Mouse (Mus musculus): ENCODE results near the gene Zfp804b. TPM values are rescaled to one million over a fixed set of nuclear protein-coding genes. Genes with fewer than 3 reads are reported as not detected.

Gene Zfp804b
- polyA plus RNA-seq, 1 experiment, result not detected

DNA sequence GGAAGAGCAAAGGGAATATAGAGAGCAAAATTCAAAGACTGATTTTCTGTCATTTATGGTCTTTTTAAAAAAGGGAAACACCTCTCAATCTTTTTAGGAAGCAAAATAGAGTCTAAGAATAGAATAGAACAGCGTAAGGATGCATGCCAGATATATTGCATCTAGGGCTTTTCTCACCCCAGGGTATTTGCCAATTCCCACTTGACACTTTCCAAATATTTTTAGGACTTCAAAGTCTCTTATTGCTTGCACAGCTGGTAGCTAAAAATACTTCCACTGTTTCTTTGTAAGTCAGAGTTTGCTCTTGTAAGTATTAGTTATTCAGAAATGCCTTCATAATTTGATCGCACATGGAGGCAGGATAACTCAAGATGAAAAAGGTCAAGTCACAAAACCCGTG lies 204.9 kb downstream of the Zfp804b start:
- TF ChIP-seq POLR2A (IDR thresholded peaks at IDR 0.05; ENCODE audit: borderline replicate concordance, extremely low read depth, low read depth, low read length), result no peak
- TF ChIP-seq CTCF (IDR thresholded peaks at IDR 0.05; ENCODE audit: insufficient read depth, low read length), result no peak

DNA sequence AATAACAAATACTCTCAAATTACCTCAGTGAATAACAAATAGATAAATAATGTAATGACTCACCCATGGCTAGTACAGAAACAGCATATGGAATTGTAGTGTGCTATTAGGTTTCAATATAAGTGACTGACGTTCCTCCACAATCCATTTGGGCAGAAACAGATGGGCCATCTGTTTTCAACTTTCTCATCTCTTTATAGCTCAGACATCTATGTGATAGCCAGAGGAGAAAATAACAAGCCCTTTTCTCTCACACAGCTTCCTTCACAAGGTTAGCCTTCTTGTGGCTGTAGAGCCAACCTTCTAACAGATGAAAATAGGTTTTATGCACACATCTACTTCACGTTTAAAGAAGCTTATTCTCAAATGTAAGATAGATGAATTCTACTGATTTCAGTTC lies 242.2 kb downstream of the Zfp804b start:
- WGBS, result 62% methylated on average over 2 of the region's 2 CpGs
- Histone ChIP-seq H3K4me3 (replicated peaks; ENCODE audit: extremely low read depth, low read depth, low read length) (no peak overlapping the region), H3K4me1 (ENCODE audit: control insufficient read depth, insufficient read depth, low read length) (no peaks in the 10 kb centered on the region)
- DNase-seq, result no peak
- TF ChIP-seq CTCF (IDR thresholded peaks at IDR 0.05; ENCODE audit: insufficient read depth, low read length), result no peak
- TF ChIP-seq POLR2A (IDR thresholded peaks at IDR 0.05; ENCODE audit: borderline replicate concordance, extremely low read depth, low read depth, low read length), result no peak

More for the DNA sequence above, 204.9 kb downstream of the Zfp804b start:
- WGBS, result 45% methylated on average over 3 of the region's 3 CpGs
- DNase-seq, result no peak
- Histone ChIP-seq H3K4me3 (replicated peaks; ENCODE audit: extremely low read depth, low read depth, low read length) (no peak overlapping the region), H3K4me1 (ENCODE audit: control insufficient read depth, insufficient read depth, low read length) (no peaks in the 10 kb centered on the region)

DNA sequence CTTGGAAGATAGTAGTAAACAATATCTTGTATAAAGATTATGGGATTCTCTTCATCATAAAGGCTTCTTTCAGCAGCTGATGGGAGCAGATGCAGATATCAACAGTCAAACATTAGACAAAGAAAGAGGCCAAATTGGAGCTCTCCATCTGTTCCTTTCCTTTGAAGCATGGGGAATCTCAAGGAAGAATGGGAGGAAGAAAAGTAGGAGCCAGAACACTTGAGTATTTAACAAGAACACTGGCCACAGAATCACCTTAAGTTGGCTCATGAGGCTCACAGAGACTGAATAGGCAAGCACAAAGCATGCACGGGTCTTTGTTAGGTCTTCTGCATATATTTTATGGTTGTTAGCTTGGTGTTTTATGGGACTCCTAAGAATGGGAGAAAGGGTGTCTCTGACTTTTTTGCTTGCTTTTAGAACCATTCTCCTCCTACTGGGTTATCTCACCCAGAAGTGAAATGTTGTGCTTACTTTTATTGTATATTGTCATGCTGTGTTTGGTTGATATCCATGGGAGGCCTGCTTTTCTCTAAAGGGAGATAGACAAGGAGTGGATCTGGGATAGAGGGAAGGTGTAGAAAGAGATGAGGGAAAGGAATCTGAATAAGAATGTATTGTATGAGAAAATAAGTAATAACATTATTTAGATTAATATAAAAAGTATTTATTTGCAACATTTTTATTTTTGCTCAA lies 270.5 kb downstream of the Zfp804b start:
- no peak for DNase-seq
- 82% methylated on average over 1 of the region's 1 CpGs for WGBS
- TF ChIP-seq POLR2A (IDR thresholded peaks at IDR 0.05; ENCODE audit: borderline replicate concordance, extremely low read depth, low read depth, low read length) (no peak), CTCF (IDR thresholded peaks at IDR 0.05; ENCODE audit: insufficient read depth, low read length) (no peak)
- H3K4me3 ChIP-seq (replicated peaks; ENCODE audit: extremely low read depth, low read depth, low read length), result no peak overlapping the region
- H3K4me1 ChIP-seq (ENCODE audit: control insufficient read depth, insufficient read depth, low read length), result no peaks in the 10 kb centered on the region

DNA sequence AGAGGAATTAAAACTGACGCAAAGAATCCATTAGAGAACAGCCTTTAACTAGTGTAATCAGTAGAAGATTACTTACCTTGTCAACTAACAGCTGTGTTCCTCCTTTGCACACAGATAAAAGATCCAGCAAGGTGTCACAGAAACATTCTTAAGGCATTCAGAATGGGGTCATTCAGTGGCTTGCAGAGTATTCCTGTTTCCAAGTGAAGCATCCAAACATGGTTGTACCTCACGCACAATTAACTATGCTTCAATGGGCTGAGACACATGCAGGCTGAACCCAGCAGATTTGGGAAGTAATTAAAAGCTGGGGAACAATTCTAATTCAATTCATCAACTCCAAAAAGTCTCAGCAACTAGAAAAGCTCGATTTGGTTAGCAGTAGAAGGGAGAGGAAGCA lies 337.1 kb downstream of the Zfp804b start:
- 27% methylated on average over 3 of the region's 3 CpGs for WGBS
- DNase-seq, result no peak
- Histone ChIP-seq H3K4me1 (ENCODE audit: control insufficient read depth, insufficient read depth, low read length) (no peaks in the 10 kb centered on the region), H3K4me3 (replicated peaks; ENCODE audit: extremely low read depth, low read depth, low read length) (no peak overlapping the region)
- TF ChIP-seq POLR2A (IDR thresholded peaks at IDR 0.05; ENCODE audit: borderline replicate concordance, extremely low read depth, low read depth, low read length) (no peak), CTCF (IDR thresholded peaks at IDR 0.05; ENCODE audit: insufficient read depth, low read length) (no peak)

DNA sequence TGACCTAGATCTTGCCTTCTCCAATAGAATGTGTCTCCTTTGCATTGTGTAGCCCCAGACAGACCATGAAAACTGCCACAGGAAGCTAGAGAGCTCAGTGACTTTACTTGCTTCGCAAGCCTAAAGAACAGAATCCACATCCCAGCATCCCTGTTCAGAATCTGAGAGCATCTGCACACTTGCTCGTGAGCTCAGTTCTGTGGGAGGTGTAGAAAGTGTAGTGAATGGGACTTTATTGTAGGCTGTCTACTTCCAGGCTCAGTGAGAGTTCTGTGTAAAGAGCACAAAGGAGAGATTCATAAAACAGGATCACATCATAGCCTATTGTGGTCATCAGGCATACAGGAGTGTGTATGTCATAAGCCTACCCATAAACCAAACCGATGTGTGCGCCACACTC lies 360.6 kb downstream of the Zfp804b start:
- no peak for DNase-seq
- Histone ChIP-seq H3K4me3 (replicated peaks; ENCODE audit: extremely low read depth, low read depth, low read length) (no peak overlapping the region), H3K4me1 (ENCODE audit: control insufficient read depth, insufficient read depth, low read length) (no peaks in the 10 kb centered on the region)
- 86% methylated on average over 4 of the region's 4 CpGs for WGBS
- TF ChIP-seq CTCF (IDR thresholded peaks at IDR 0.05; ENCODE audit: insufficient read depth, low read length), result no peak
- no peak for TF ChIP-seq POLR2A (IDR thresholded peaks at IDR 0.05; ENCODE audit: borderline replicate concordance, extremely low read depth, low read depth, low read length)

DNA sequence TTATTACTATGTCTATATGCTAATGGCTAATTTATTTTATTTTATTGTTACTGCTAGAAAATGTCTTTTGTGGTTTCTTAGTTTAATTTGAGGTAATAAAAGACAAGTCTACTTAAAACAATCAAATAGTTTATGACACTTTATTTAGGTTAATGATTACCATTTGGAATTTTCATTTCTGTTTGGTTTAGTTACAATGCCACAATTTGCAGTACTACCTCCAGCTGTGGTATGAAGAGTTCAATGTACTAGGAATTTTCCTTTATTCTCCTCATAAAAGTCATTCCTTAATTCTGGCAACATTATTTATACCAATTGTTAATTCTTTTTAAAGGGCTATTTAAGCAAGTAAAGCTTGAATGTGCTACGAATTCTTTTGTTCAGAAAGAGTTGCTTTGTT lies 409.7 kb downstream of the Zfp804b start:
- no peaks in the 10 kb centered on the region for H3K4me1 ChIP-seq (ENCODE audit: control insufficient read depth, insufficient read depth, low read length)
- TF ChIP-seq CTCF (IDR thresholded peaks at IDR 0.05; ENCODE audit: insufficient read depth, low read length) (no peak), POLR2A (IDR thresholded peaks at IDR 0.05; ENCODE audit: borderline replicate concordance, extremely low read depth, low read depth, low read length) (no peak)
- no peak for DNase-seq
- H3K4me3 ChIP-seq (replicated peaks; ENCODE audit: extremely low read depth, low read depth, low read length), result no peak overlapping the region
- 56% methylated on average over 1 of the region's 1 CpGs for WGBS

DNA sequence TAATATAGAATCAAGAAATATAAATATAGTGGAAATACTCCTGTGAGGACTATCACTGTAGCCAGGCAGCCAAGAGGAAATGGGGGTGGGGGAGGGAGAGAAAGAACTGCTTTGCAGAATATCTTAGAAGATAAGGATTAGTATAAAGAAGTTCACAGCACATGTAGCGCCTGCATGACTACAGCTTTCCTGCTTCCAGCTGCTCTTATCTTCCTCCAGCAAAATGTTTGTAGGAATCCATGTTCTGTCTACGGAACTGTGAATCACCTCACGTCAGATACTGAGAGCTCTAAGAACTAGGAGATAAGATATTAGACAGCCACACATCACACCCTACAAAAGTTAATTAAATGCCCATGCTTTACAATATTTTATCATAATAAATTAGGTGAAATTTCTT lies 433.3 kb downstream of the Zfp804b start:
- no peak overlapping the region for H3K4me3 ChIP-seq (replicated peaks; ENCODE audit: extremely low read depth, low read depth, low read length)
- TF ChIP-seq POLR2A (IDR thresholded peaks at IDR 0.05; ENCODE audit: borderline replicate concordance, extremely low read depth, low read depth, low read length) (no peak), CTCF (IDR thresholded peaks at IDR 0.05; ENCODE audit: insufficient read depth, low read length) (no peak)
- WGBS, result 40% methylated on average over 3 of the region's 3 CpGs
- H3K4me1 ChIP-seq (ENCODE audit: control insufficient read depth, insufficient read depth, low read length), result no peaks in the 10 kb centered on the region
- no peak for DNase-seq

DNA sequence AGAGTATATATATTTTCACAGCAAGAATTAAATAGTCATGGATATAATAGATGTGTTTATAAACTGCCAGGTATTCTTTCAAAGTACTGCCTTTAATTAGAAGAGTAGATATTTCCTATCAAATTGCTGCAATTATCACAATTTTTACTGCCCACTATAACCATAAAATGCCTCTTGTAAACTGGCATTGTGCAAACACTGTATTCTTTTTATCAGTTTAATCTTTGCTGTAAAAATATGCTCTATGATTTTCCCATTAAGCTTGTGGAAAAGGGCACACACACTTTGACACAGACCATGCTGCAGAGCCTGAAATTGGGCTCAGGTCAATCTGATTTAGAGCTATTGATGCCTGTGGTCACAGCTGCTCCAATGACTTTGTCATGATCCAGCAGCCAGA lies 463.2 kb downstream of the Zfp804b start:
- TF ChIP-seq CTCF (IDR thresholded peaks at IDR 0.05; ENCODE audit: insufficient read depth, low read length) (no peak), POLR2A (IDR thresholded peaks at IDR 0.05; ENCODE audit: borderline replicate concordance, extremely low read depth, low read depth, low read length) (no peak)
- DNase-seq, result no peak
- Histone ChIP-seq H3K4me3 (replicated peaks; ENCODE audit: extremely low read depth, low read depth, low read length) (no peak overlapping the region), H3K4me1 (ENCODE audit: control insufficient read depth, insufficient read depth, low read length) (no peaks in the 10 kb centered on the region)

DNA sequence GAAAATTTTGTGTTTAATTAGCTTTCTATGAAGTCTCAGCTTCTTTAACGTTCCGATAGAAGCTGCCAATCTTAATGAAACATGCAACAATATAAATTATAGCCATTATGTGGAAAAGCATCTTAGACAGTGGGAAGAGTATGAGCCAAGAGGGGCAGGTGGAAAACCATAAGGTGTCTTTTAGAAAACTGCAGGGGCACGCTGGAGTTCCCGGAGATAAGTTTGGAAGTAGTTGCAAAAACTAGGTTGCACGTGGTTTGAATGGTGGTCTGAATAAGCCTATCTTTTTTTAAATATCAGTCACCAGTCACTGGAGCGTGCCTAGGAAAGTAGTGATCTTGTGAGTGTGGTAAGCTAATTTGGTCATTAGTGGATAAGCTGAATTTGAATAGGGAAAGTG lies 473.0 kb downstream of the Zfp804b start:
- WGBS, result 80% methylated on average over 6 of the region's 6 CpGs
- no peak for DNase-seq
- no peaks in the 10 kb centered on the region for H3K4me1 ChIP-seq (ENCODE audit: control insufficient read depth, insufficient read depth, low read length)
- no peak overlapping the region for H3K4me3 ChIP-seq (replicated peaks; ENCODE audit: extremely low read depth, low read depth, low read length)
- TF ChIP-seq CTCF (IDR thresholded peaks at IDR 0.05; ENCODE audit: insufficient read depth, low read length), result no peak
- no peak for TF ChIP-seq POLR2A (IDR thresholded peaks at IDR 0.05; ENCODE audit: borderline replicate concordance, extremely low read depth, low read depth, low read length)

DNA sequence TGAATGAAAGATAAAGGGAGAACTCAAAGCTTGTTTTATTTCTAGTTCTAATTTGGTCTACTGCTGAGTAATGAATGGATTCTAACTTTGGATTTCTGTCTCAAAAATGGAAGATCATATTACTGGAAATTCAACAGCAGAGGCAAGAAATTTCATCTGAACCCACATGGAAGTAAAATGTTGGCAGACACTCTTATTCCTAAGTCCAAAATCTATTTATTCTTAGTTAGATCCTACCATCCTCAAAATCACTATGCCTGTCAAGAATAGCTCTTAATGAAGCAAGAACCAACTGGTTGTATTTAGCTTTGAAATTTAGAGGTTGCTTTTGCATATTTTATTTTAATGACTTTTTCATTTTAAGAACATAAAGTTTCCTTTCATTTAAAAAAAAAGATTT lies 473.6 kb downstream of the Zfp804b start:
- Histone ChIP-seq H3K4me1 (ENCODE audit: control insufficient read depth, insufficient read depth, low read length) (no peaks in the 10 kb centered on the region), H3K4me3 (replicated peaks; ENCODE audit: extremely low read depth, low read depth, low read length) (no peak overlapping the region)
- no peak for TF ChIP-seq CTCF (IDR thresholded peaks at IDR 0.05; ENCODE audit: insufficient read depth, low read length)
- TF ChIP-seq POLR2A (IDR thresholded peaks at IDR 0.05; ENCODE audit: borderline replicate concordance, extremely low read depth, low read depth, low read length), result no peak
- DNase-seq, result no peak
